Mouse (Mus musculus): ENCODE results near the gene Tbk1. TPM values are rescaled to one million over a fixed set of nuclear protein-coding genes. Genes with fewer than 3 reads are reported as not detected.

Tbk1 gene
- 14.1 and 15.1 TPM in 2 replicates for polyA plus RNA-seq (2015; fragmentation: Nextera tagmentation; extraction: Ambion mirVana)

GRCm38 (mm10) chr10:121586675-121587370, at the start of gene Tbk1:
Gene Tbk1 (minus strand): TSS chr10:121586787.

GRCm38 (mm10) chr10:121626186-121626882, 39.7 kb upstream of the Tbk1 start, which contains the start of gene Xpot:
Gene Xpot (minus strand): TSS chr10:121626332.

Small RNA genes lying within 50 kb of the gene (microRNA-seq; reads per million reads assigned to microRNA genes)
- 0 reads per million in 2 experiments for gene Gm24330

Other genes with a start within 250 kb of the Tbk1 start
- 0.12 and 0.22 TPM in 2 replicates for gene Tbc1d30, start 235.5 kb downstream of the Tbk1 start, polyA plus RNA-seq (2015; fragmentation: Nextera tagmentation; extraction: Ambion mirVana)
- 29.3 and 29.7 TPM in 2 replicates for gene Gns, start 221.7 kb downstream of the Tbk1 start, polyA plus RNA-seq (2015; fragmentation: Nextera tagmentation; extraction: Ambion mirVana)
- 27.7 and 29.5 TPM in 2 replicates for gene Rassf3, start 110.4 kb downstream of the Tbk1 start, polyA plus RNA-seq (2015; fragmentation: Nextera tagmentation; extraction: Ambion mirVana)
- gene Xpot, start 39.5 kb upstream of the Tbk1 start, polyA plus RNA-seq (2015; fragmentation: Nextera tagmentation; extraction: Ambion mirVana) = 19.1 and 21.8 TPM in 2 replicates
- 0.10 TPM in 1 of 2 replicates, not detected in the other for gene D930020B18Rik, start 54.8 kb upstream of the Tbk1 start, polyA plus RNA-seq (2015; fragmentation: Nextera tagmentation; extraction: Ambion mirVana)
- gene BC048403, start 153.2 kb upstream of the Tbk1 start, polyA plus RNA-seq (2015; fragmentation: Nextera tagmentation; extraction: Ambion mirVana) = 1.2 and 1.3 TPM in 2 replicates

Data from skeletal muscle tissue, postnatal 0 days (tissue).